Mouse (Mus musculus) splenic B cell, adult 2 months (primary cell): Measurements from ENCODE around the gene Elobl.
A peak's percentile ranks its signal among the peaks of the same experiment; 100 is the strongest.

Source experiments
- DNase-seq: peaks from one replicate; pipeline ENCODE4 v3.0.0-alpha.2; 2011; ENCODE audit warnings: low read depth, low spot score
- H3K27me3 ChIP-seq: 2 replicates; pipeline ENCODE4 v1.6.1; 2012; ENCODE audit warnings: mild to moderate bottlenecking, low read length, moderate library complexity, mixed read lengths; ENCODE audit not compliant: control insufficient read depth, poor library complexity, insufficient read depth, severe bottlenecking
- H3K36me3 ChIP-seq: 2 replicates; pipeline ENCODE4 v1.6.1; 2012; ENCODE audit warnings: mild to moderate bottlenecking, low read length, moderate library complexity, mixed read lengths; ENCODE audit not compliant: control insufficient read depth, poor library complexity, insufficient read depth, severe bottlenecking

The Elobl gene

DNA sequence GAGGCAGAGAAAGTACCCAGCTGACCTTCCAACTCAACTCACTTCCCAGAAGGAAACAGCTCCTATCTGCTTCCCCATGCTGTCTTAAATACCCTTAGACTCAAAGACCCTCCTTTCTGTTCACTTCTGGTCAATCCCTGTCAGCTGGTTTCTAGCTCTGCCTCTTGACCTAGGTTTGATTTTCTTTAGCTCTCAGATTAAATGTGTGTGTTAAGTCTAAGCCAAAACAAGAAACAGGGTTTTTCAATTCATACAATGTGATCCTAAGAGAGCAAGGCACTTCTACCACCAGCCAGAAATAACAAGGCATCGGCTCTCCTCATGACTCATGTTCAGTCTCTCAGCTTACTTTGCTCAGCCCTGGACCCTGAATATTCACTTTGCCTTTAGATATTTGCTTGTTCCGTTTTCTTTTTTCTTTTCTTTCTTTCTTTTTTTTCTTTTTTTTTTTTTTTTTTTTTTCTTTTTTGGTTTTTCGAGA, at the start of gene Elobl:
Gene Elobl (minus strand): TSS at position 51 of the 481 bp plus-strand sequence.
- no peaks in the 10 kb centered on the region for H3K36me3 ChIP-seq
- no peak for DNase-seq
- H3K27me3 ChIP-seq: no peaks in the 10 kb centered on the region

DNA sequence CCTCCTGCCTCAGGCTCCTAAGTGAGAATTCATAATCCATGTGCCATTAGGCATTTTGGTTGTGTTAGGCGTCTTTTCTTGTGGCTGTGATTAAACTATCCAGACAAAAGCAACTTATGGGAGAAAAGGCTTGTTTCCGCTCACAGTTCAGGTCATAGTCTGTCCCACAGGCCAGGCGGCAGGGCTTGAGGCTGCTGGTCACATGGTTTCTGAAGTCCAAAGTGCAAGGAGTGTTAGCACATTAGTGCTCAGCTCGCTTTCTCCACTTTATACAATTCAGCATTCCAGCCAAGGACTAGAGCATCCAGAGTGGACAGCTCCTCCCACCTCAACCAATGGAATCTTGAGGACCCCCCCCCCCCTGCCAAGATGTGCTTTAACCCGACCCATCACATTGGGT, 45.5 kb upstream of the Elobl start:
- Histone ChIP-seq H3K36me3 (peaks cover 29% of the 10 kb centered on the region), H3K27me3 (no peaks in the 10 kb centered on the region)
- DNase-seq: no peak

DNA sequence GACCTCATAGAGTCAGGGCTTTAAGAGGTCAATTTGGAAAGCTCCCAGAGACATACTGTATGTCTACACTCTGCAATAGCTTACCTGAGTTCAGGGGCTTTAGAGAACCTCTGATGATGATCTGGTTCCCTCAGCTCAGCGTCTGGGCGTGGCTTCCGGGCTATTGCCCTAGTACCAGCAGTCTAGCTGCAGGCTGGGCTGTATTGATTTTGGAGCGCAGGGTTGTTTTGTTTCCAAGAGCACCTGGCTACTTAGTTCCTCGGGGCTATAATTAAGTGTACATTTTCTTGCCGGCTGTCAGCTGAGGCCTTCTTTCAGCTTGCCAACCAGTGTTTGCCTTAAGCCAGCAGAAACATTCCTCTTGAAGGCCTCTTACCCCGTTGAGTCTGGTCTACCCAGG, 42.8 kb upstream of the Elobl start:
- H3K27me3 ChIP-seq: no peaks in the 10 kb centered on the region
- DNase-seq: no peak
- H3K36me3 ChIP-seq: peaks cover 17% of the 10 kb centered on the region

GRCm38 (mm10) chr11:89009066-89009465, 42.3 kb upstream of the Elobl start:
- no peaks in the 10 kb centered on the region for H3K27me3 ChIP-seq
- H3K36me3 ChIP-seq: peaks cover 14% of the 10 kb centered on the region
- DNase-seq: no peak

GRCm38 (mm10) chr11:89007582-89007981, 40.9 kb upstream of the Elobl start:
- Histone ChIP-seq H3K36me3 (peaks cover 13% of the 10 kb centered on the region), H3K27me3 (no peaks in the 10 kb centered on the region)
- DNase-seq: no peak

DNA sequence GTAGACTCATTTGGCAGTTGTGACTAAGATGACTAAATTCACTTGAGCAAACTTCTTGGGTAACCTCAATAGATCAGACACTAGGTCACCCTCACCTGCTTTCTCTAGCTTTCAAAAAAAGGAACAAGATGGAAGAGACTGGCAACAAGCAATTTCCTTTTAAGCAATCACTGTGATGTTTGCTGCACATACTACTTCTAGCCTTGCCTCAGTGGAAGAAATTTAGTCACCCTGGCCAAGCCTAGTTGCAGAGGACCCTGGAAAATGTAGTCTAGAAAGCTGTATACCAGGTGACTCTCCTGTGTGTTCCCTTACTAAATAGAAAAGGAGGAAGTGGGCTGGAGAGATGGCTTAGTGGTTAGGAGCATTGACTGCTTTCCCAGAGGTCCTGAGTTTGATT, 39.7 kb upstream of the Elobl start:
- no peak for DNase-seq
- Histone ChIP-seq H3K27me3 (no peaks in the 10 kb centered on the region), H3K36me3 (peaks cover 10% of the 10 kb centered on the region)

DNA sequence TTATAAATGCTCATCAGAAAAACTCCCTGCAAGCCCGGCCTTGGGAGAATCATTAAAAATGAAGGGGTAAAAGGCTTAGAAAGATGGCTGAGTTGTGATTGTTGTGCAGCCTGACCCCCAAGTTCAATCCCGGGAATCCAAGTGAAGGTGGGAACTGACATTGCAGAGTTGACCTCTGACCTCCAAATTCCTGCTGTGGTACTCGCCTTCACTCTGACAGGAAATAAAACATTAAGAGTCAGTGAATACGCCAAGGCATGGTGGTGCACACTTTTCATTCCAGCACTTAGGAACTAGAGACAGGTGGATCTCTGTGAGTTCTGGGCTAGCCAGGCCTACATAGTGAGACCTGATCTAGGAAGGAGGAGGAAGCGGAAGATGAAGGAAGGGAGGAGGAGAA, 38.7 kb upstream of the Elobl start:
- peaks cover 5% of the 10 kb centered on the region for H3K36me3 ChIP-seq

GRCm38 (mm10) chr11:89003726-89004125, 37.0 kb upstream of the Elobl start:
- H3K27me3 ChIP-seq: no peaks in the 10 kb centered on the region
- peaks cover 4% of the 10 kb centered on the region for H3K36me3 ChIP-seq
- DNase-seq: no peak

More for the DNA sequence above, 38.7 kb upstream of the Elobl start:
- DNase-seq: no peak
- H3K27me3 ChIP-seq: no peaks in the 10 kb centered on the region

GRCm38 (mm10) chr11:89003078-89003477, 36.3 kb upstream of the Elobl start:
- no peaks in the 10 kb centered on the region for H3K27me3 ChIP-seq
- DNase-seq: no peak
- H3K36me3 ChIP-seq: peaks cover 2% of the 10 kb centered on the region

DNA sequence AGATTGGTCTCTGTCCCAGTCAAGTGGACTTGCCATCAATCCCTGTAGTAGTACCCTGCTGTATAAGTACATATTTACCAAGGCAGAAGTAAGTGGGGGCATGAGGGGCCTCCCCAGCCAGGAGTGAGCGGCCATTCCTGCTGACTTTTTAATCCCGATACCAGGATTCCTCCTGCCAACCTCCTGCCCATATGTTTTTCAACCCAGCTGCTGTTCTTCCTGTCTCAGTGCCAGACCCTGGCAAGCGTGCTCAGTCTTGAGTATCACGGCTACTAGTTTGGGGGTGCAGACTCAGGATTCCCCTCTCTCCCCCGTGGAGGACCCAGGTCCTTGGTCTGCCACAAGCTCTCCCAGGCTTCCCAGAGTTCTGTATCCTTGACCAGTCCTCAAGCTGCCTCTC, 35.9 kb upstream of the Elobl start:
- DNase-seq: no peak
- no peaks in the 10 kb centered on the region for H3K27me3 ChIP-seq
- peaks cover 2% of the 10 kb centered on the region for H3K36me3 ChIP-seq

- peaks cover 2% of the 10 kb centered on the region for H3K36me3 ChIP-seq
- DNase-seq: no peak
- no peaks in the 10 kb centered on the region for H3K27me3 ChIP-seq
Measured at GRCm38 (mm10) chr11:89002068-89002467, 35.3 kb upstream of the Elobl start.

GRCm38 (mm10) chr11:89001569-89001968, 34.8 kb upstream of the Elobl start:
- DNase-seq: no peak
- peaks cover 2% of the 10 kb centered on the region for H3K36me3 ChIP-seq
- no peaks in the 10 kb centered on the region for H3K27me3 ChIP-seq

DNA sequence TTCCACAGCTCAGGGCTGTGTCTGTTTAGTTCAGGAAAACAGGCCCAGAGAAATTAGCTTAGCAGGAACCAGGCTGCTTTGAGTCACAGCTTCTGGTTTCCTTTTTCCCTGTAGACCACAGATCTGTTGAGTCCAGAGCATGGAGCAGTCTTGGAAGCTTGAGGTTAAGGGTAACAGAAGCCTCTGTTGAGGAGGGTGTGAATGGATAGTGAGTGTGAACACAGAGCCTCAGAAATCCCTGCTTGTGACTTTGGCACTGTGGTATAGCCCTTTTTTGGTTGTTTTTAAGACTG, 33.7 kb upstream of the Elobl start:
- H3K36me3 ChIP-seq: peaks cover 2% of the 10 kb centered on the region
- no peak for DNase-seq
- H3K27me3 ChIP-seq: no peaks in the 10 kb centered on the region

DNA sequence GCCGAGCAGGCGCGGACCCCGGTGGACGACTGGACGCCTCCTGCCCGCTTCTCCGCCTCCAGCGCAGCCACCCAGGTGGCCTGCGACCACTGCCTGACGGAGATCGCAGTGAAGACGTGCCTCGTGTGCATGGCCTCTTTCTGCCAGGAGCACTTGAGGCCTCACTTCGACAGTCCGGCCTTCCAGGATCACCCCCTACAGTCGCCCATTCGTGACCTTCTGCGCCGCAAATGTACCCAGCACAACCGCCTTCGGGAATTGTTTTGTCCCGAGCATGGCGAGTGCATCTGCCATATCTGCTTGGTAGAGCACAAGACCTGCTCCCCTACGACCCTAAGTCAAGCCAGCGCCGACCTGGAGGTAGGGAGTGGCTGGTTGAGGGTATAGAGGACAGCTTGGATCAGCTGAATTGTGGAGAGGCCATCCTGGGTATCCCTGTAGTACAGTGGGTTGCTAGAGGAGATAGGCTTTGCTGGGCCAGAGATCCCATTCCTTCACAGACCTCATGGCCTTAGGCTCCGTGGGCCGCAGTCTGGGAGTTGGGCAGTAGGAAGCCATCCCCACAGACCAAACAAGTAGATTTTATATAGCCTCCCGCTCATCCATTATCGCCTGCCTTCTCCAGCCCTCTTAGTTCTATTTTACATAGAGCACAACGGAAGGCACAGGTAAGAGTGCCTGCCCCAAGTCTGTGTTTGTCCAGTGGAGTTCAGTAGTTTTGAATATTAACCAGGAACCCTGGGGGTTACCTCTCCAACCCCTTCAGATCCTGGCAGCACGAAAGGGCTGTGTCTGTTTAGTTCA, 33.2 kb upstream of the Elobl start:
- no peaks in the 10 kb centered on the region for H3K27me3 ChIP-seq
- peaks cover 2% of the 10 kb centered on the region; the same call in 1 of the 2 replicates for H3K36me3 ChIP-seq
- DNase-seq: no peak

GRCm38 (mm10) chr11:88998974-88999722, 32.4 kb upstream of the Elobl start, which contains the start of gene Trim25:
Gene Trim25 (plus strand): TSS chr11:88999376.
- peak; percentile 98 for DNase-seq
- Histone ChIP-seq H3K27me3 (no peaks in the 10 kb centered on the region), H3K36me3 (peaks cover 2% of the 10 kb centered on the region; the same call in 1 of the 2 replicates)
